Mouse (Mus musculus) urinary bladder, adult 18-20 months (tissue): Measurements from ENCODE around the gene Palm3.
A peak's percentile ranks its signal among the peaks of the same experiment; 100 is the strongest.

Experiments used
- DNase-seq, 2 experiments: peaks; one replicate each; pipeline ENCODE4 v3.0.0; 2022; ENCODE audit warnings: low spot score in 2 of 2, mixed read lengths in 2 of 2

Gene Palm3

GRCm38 (mm10) chr8:84066291-84066930 lies 45.1 kb downstream of the Palm3 start, which contains the start of gene Rfx1:
Gene Rfx1 (plus strand): TSS chr8:84066834.
- peak; percentile 93 to 99 for DNase-seq

DNA sequence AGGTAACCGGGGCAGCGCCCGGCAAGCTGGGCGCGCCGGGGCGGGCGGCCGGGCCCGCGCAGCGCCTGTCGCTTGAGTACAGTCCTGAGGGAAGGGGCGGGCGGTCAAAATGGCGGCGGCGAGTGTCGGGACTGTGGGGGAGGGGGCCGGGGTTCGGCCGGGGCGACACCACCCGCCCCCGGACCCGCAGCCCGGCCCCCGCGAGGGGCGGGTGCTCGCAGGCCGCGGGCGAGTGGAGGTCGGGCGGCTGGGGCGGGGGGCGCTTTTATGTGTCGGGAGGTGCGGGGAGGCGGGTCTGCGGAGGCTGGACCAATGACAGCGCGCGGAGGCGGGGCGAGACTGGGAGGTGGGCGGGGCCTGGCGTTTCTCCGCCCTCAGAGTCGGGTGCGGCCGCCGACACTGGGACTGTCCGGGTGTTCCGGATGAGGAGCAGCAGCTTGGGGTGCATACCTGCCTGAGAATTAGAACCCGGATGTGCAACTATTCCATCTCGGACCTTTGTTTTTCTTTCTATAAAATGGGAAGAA lies 45.8 kb downstream of the Palm3 start:
- DNase-seq: peak; percentile 94 to 97

DNA sequence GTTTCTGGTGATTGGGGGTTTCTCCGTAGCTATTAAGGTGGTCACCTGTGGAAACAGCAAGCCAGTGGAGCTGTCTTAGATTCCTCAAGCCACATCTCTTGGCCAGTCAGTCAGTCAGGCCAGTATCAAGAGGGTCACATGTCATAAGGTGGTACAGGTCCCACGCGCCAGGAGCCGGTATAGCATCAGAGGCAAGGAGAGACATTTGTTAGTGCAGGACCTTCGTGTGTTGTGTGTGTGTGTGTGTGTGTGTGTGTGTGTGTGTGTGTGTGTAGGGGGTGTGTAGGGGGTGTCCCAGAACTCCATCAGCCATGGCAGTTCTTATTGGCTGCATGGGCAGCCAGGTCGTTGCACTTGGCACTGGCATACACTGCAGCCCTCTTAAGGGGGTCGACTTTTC lies 46.6 kb downstream of the Palm3 start:
- no peak for DNase-seq

DNA sequence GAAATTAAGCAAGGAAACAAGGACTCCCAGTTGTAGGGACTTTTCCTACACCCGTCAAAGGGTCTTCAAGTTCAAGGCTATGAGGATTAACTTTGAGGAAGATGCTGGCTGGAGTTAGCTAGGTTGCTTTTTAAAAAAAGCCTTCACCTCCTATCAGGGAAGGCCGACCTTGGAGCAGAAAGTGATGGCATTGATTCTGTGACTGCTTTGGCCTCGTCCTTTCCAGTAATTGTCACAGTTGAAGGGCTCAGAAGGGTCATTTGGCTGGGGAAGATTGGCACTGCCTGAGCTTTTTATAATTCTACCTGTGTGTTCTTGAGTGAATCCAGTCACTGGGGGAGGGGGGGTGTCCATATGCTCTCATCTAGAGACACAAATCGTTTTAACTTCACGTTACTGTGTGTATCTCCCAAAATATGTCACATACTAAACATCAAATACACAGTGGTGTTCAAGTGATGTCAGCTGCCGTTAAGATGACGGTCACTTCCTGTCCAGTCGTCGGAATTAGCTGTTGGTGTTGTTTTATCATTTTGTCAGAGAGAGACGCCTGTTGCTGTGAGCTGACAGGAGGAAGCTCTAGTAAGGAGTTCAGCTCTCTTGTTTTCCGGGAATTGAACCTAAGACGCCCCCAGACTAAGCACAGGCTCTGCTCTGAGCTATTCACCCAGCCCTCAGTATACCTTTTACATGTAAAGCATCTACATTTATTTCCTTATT lies 47.2 kb downstream of the Palm3 start:
- DNase-seq: no peak

- DNase-seq: no peak
These were observed 47.9 kb downstream of the Palm3 start for GRCm38 (mm10) chr8:84069169-84069568.

DNA sequence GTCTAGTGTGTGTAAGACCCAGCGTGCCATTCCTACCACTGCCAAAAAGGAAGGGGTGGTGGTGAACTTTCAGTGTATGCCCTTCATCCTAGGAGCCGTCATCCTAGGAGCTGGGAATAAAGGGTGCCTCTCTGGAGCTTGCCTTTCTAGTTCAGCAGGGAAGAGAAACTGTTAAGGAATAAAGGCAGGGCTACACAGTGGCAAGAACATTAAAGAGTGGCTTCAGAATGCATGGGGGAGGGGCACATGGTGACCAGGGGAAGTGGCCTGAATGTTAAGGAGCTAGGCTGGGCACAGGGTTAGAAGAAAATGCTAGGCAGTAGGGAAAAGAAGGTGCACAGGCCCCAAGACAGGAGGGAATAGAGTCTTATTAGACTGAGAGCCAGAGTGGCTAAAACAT lies 48.5 kb downstream of the Palm3 start:
- DNase-seq: no peak

GRCm38 (mm10) chr8:84070241-84070640 lies 49.0 kb downstream of the Palm3 start:
- no peak for DNase-seq

DNA sequence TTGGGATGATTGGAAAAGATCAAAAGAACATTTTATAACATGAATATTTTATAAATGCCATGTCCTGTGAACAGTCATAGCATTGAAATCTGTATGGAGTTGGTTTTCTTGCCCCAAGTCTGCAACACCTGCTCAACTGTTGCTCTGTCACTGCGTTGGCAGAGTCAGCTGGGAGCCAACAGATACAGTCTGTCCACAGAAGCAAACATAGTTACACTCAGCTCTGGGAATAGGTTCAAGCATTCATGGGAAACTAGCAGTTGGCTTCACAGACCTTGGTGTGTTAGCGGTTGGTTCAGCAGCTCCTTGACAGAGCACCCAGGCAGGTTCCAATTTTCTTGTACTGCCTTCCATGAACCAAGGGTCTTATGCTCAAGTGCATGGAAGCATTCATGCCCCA lies 49.4 kb downstream of the Palm3 start:
- no peak for DNase-seq

DNA sequence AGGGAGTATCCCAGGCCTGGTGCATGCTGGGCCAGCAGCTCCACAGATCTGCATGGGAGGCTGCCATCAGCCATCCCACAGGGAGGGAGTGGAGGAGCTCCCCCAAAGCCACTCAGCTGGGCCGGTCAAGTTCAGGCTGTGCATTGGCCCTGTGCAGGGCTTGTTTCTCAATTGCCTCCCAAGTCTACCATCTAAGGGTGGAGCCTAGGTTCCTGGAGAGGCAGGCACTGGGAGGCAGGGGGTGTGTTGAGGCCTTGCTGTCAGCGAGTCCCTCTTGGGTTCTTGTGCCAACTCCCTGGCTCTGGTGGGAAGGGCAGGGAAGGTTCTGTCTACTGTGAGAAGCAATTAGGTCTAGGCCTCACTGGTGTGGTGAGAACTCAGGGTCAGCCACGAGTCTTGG lies 50.6 kb downstream of the Palm3 start:
- no peak for DNase-seq

GRCm38 (mm10) chr8:84072321-84072720 lies 51.0 kb downstream of the Palm3 start:
- DNase-seq: no peak

DNA sequence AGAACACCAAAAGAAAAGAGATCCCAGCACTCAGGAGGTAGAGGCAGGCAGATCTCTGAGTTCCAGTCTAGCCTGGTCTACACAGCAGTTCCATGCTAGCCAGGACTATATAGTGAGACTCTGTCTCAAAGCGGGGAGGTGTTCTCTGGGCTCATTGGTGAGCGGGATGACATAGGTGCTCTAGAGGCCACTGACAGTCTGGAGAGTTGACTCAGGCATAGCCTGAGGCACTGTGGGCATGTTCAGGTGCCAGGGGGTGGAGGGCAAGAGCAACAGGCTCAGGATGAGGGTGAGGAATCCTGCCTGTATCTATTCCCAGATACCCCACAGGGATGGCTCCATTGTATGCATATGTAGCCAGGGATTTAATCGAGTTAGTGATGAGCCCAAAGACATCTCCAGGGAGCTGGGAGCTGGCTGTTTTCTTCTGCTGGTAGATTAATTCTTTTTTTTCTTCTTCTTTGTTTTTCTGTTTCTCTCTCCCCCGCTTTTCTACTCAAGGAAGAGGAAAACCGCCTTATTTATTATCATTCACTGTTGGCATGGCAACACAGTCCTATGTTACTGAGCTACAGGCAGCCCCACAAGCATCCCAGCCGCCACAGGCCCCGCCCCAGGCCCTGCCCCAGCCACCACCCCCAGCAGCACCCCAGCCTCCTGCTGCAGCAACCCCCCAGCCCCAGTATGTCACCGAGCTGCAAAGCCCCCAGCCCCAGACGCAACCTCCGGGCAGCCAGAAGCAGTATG lies 52.1 kb downstream of the Palm3 start:
- DNase-seq: no peak

DNA sequence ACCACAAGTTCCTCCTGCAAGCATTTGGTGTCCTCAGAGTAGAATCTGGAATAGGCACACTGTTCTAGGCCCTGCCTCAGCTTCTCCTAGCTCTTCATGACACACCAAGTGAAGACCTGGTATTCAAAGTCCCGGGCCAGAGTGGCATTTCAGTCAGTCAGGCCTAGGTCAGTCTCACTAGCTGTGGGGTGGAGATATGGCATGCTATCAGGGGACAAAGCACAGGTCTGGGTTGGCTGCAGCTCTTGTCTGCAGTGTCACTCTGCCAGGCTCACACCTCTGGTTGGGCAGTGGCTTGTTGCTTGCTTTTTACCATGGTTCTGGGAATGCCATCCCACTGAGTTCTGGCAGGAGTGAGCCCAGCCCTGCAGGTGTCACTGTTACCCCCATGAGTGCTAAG lies 55.1 kb downstream of the Palm3 start:
- DNase-seq: no peak

- DNase-seq: no peak
These were observed 55.6 kb downstream of the Palm3 start for GRCm38 (mm10) chr8:84076849-84077248.

- no peak for DNase-seq
These were observed 57.9 kb downstream of the Palm3 start for GRCm38 (mm10) chr8:84079206-84079605.
